Mouse (Mus musculus) forebrain, embryonic 11.5 days (tissue): ENCODE measurements at regions not wholly inside any gene's neighbourhood (a gene's known extent, or its start where the extent isn't known, plus 50 kb on each side); places are given as distances from the start of the nearest gene placed in this dataset.

Source experiments
- ATAC-seq: fragments of 200-750 bp; cut with Nextera tagmentation; replicated peaks from 2 replicates; pipeline ENCODE4 v1.8.0; 2017; ENCODE audit warnings: moderate TSS enrichment; ENCODE audit not compliant: low FRiP score
- DNase-seq: peaks from one replicate; pipeline ENCODE4 v3.0.0-alpha.2; 2017; ENCODE audit warnings: low spot score
- H3K27ac ChIP-seq: fragments of 300-500 bp; sonication (generic); 2 replicates; pipeline ENCODE4 v1.5.1; 2014; ENCODE audit warnings: low read depth, low read length
- H3K27me3 ChIP-seq: fragments of 300-500 bp; sonication (generic); 2 replicates; pipeline ENCODE4 v1.6.1; 2014; ENCODE audit warnings: mild to moderate bottlenecking, low read length, mixed read lengths; ENCODE audit not compliant: control insufficient read depth, insufficient read depth
- H3K36me3 ChIP-seq: fragments of 300-500 bp; sonication (generic); 2 replicates; pipeline ENCODE4 v1.6.1; 2014; ENCODE audit warnings: mild to moderate bottlenecking, low read length, moderate library complexity, mixed read lengths; ENCODE audit not compliant: control insufficient read depth, insufficient read depth
- H3K4me1 ChIP-seq: fragments of 300-500 bp; sonication (generic); replicated peaks from 2 replicates; pipeline ENCODE4 v1.6.1; 2014; ENCODE audit warnings: low read length, mixed read lengths; ENCODE audit not compliant: control insufficient read depth, insufficient read depth
- H3K4me2 ChIP-seq: fragments of 300-500 bp; sonication (generic); 2 replicates; pipeline ENCODE4 v1.6.1; 2014; ENCODE audit warnings: low read depth, mild to moderate bottlenecking, low read length, moderate library complexity, mixed read lengths; ENCODE audit not compliant: severe bottlenecking
- H3K4me3 ChIP-seq: fragments of 300-500 bp; sonication (generic); 2 replicates; pipeline ENCODE4 v1.5.1; 2014; ENCODE audit warnings: low read depth, low read length
- H3K9ac ChIP-seq: fragments of 300-500 bp; sonication (generic); 2 replicates; pipeline ENCODE4 v1.6.1; 2014; ENCODE audit warnings: low read length
- H3K9me3 ChIP-seq: fragments of 300-500 bp; sonication (generic); 2 replicates; pipeline ENCODE4 v1.6.1; 2016; ENCODE audit warnings: low read length, mixed read lengths; ENCODE audit not compliant: control insufficient read depth
- WGBS: fragments of 180-500 bp; shearing (Covaris S2); extraction: QIAGEN DNeasy Blood & Tissue Kit; methylation state at CpG from one replicate; pipeline ENCODE4 v1.1.7; 2014; 5-methylcytosine and 5-hydroxymethylcytosine counted together

DNA sequence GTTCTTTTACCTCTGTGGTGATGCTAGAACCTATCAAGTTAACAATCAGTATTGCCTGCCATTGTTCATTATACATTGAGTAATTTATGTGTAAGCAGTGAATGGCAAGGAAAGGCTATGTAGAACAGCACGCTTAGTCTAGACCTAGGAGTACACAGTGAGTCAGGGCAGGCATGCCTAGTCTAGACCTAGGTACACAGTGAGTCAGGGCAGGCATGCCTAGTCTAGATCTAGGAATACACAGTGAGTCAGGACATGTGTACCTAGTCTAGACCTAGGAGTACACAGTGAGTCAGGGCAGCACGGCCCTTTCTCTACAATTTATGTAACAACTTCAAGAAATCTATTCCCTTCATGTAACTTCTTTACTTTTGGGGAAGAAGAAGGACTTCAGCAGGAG, 347.2 kb downstream of the Tmem232 start:
- 85% methylated on average over 2 of the region's 2 CpGs for WGBS
- Histone ChIP-seq H3K9ac (no peak overlapping the region), H3K4me2 (no peak overlapping the region), H3K27ac (no peak overlapping the region), H3K9me3 (no peaks in the 10 kb centered on the region), H3K36me3 (no peaks in the 10 kb centered on the region), H3K4me3 (no peak overlapping the region), H3K27me3 (no peaks in the 10 kb centered on the region), H3K4me1 (no peaks in the 10 kb centered on the region)
- no peak for ATAC-seq
- no peak for DNase-seq

DNA sequence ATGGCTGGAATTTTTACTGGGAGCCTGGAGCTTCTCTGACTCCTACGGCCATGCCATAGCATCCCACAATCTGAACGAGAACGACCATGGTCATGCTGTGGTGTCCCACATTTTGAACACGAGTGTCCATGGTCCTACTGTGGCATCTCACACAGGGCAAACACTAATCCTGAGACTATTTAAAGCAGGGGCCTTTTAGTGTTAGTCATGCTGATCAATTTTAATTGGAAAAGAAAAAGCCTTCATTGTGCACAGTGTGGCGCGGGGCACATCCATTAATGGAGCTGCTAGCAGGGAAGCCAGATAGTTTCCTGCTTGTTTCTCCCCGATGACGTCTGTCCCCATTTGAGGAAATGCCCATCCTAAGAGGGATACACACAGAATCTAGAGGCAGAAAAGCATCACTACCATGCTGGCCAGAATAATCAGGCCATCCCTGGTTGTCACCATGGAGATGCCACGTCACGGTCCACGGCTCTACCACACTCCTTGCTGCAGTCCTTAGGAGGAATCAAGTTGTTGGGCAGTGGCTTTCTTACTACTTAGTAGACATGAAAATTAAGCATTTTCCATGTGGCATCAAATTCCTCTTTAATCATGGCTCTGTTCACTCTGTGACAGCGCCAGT, 348.0 kb downstream of the Tmem232 start:
- DNase-seq = no peak
- no peak for ATAC-seq
- Histone ChIP-seq H3K36me3 (no peaks in the 10 kb centered on the region), H3K4me2 (no peak overlapping the region), H3K9me3 (no peaks in the 10 kb centered on the region), H3K4me3 (no peak overlapping the region), H3K27me3 (no peaks in the 10 kb centered on the region), H3K4me1 (no peaks in the 10 kb centered on the region), H3K9ac (no peak overlapping the region), H3K27ac (no peak overlapping the region)
- whole genome bisulfite sequencing = 79% methylated on average over 12 of the region's 12 CpGs

DNA sequence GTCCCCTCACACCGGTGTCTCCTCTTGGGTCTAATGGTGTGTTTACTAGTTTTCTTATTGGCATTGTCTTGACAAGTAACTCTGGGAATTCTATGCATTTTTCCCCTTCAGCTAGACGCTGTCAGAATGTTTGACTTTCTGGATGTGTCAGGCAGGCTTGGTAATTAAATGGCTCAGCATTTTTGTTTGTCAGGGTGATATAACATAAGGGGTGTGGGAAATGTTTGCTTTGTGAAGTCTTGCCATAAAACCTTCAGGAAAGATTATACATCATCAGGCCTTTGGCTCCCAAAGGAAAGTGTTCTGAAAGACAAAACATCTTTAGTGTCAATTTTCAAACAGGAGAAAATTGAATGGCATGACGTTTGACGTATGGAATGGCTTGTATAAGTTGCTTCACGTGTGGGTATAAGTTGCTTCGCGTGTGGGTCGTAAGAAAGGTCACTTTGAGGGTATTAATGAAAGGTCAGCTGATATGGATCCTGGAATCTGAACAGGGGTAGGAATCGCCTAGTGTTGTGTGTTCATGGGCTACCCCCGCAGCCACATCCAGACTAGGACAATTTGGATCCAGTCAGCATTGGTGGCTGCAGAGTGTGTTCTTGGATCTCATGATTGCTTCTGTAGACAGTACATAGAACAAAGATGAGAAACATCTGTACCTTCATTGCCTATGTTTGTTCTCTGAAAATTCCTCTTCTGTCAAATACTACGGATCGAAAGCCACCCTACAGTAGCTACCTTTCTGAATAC, 349.6 kb downstream of the Tmem232 start:
- no peak overlapping the region for H3K4me3 ChIP-seq
- 84% methylated on average over 12 of the region's 12 CpGs for WGBS
- H3K4me2 ChIP-seq = no peak overlapping the region
- no peaks in the 10 kb centered on the region for H3K36me3 ChIP-seq
- ATAC-seq (no peak), DNase-seq (no peak)
- H3K27ac ChIP-seq = no peak overlapping the region
- H3K9me3 ChIP-seq = no peaks in the 10 kb centered on the region
- no peaks in the 10 kb centered on the region for H3K4me1 ChIP-seq
- H3K9ac ChIP-seq = no peak overlapping the region
- no peaks in the 10 kb centered on the region for H3K27me3 ChIP-seq

DNA sequence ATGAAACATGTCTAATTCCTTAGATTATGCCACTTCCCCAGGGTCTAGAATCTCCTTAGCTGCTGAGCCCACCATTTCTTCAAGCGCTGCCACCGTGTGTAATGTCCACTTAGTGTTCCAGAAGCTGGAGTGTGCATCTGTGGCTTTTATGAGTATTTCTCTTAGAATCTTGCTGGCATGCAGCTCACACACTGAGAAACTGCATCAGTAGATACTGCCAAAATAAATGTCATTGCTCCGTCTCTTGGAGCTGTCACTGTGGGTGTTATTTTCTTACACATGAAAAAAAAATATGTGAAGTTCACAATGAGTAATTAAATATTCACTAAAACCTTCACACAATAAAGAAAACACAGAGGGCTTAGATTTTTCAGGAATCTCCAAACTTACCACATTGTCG, 345.3 kb upstream of the 4930583I09Rik start:
- Histone ChIP-seq H3K36me3 (no peaks in the 10 kb centered on the region), H3K4me1 (no peaks in the 10 kb centered on the region), H3K9ac (no peak overlapping the region), H3K27ac (no peak overlapping the region), H3K9me3 (no peaks in the 10 kb centered on the region), H3K4me3 (no peak overlapping the region), H3K27me3 (no peaks in the 10 kb centered on the region), H3K4me2 (no peak overlapping the region)
- DNase-seq = no peak
- WGBS = 87% methylated on average over 4 of the region's 4 CpGs
- no peak for ATAC-seq

DNA sequence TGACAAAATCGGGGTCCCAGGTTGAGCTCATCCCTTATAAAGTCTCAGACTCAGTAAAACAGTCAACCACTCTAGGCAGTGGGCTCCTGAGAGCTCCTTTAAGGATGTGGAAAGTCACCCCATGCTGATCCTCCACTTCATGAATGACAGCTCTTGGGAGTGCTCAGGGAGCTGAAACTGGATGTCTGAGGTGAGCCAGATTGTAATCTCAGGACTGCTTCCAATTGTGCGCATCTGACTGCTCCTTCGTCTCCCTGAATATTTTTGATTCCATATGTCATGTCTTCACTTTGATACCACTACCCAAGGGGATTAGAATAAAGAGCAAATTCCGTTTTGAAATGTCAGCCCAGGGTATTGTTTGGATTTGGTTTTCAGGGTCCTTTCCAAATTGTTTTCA, 339.9 kb upstream of the 4930583I09Rik start:
- H3K4me1 ChIP-seq = no peaks in the 10 kb centered on the region
- H3K4me2 ChIP-seq = no peak overlapping the region
- ATAC-seq = no peak
- H3K27ac ChIP-seq = no peak overlapping the region
- H3K27me3 ChIP-seq = no peaks in the 10 kb centered on the region
- no peaks in the 10 kb centered on the region for H3K36me3 ChIP-seq
- DNase-seq = no peak
- no peak overlapping the region for H3K4me3 ChIP-seq
- 86% methylated on average over 4 of the region's 4 CpGs for WGBS
- H3K9ac ChIP-seq = no peak overlapping the region
- no peaks in the 10 kb centered on the region for H3K9me3 ChIP-seq

DNA sequence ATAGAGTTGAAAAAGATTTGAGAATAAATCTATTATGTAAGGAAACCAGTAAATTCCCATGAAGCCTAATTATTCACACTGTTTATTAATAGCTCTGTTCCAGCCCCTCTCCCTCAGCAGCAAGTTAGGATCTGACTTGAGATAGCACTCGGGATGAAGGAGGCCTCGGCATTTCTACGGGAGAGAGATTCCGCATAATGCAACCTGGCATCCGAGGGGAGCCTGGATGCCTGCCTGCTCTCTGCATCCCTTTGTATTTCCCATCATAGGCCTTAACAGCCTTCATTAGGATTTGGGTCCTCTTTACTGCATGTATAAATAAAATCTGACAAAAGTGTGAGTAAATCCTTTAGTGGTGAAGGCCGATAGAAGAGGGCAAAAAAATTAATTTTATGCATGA, 338.2 kb upstream of the 4930583I09Rik start:
- Histone ChIP-seq H3K4me2 (no peak overlapping the region), H3K9ac (no peak overlapping the region), H3K36me3 (no peaks in the 10 kb centered on the region), H3K4me3 (no peak overlapping the region), H3K4me1 (no peaks in the 10 kb centered on the region), H3K27ac (no peak overlapping the region), H3K27me3 (no peaks in the 10 kb centered on the region), H3K9me3 (no peaks in the 10 kb centered on the region)
- ATAC-seq (no peak), DNase-seq (no peak)
- WGBS = 80% methylated on average over 6 of the region's 6 CpGs

DNA sequence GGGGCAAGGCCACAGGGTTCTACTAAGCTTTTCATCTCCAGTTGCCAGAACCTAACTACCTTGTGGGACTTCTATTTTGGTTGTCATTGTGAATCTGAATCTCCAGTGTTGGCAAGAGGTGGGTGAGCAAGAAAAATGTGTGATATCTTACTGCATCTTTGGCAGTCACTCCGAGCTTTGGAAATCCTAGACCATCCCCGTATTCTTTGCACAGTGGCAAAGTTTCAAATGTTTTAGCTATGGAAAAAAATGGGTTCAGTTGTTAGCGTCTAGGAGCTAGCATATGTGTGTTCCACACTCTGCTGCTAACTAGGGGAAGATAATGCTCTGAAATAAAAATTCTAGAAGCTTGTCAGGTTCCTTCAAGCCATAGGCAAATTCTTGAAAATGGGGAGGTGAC, 337.4 kb upstream of the 4930583I09Rik start:
- ATAC-seq (no peak), DNase-seq (no peak)
- Histone ChIP-seq H3K4me3 (no peak overlapping the region), H3K27me3 (no peaks in the 10 kb centered on the region), H3K4me2 (no peak overlapping the region), H3K36me3 (no peaks in the 10 kb centered on the region), H3K9ac (no peak overlapping the region), H3K27ac (no peak overlapping the region), H3K9me3 (no peaks in the 10 kb centered on the region), H3K4me1 (no peaks in the 10 kb centered on the region)
- 94% methylated on average over 3 of the region's 3 CpGs for WGBS

DNA sequence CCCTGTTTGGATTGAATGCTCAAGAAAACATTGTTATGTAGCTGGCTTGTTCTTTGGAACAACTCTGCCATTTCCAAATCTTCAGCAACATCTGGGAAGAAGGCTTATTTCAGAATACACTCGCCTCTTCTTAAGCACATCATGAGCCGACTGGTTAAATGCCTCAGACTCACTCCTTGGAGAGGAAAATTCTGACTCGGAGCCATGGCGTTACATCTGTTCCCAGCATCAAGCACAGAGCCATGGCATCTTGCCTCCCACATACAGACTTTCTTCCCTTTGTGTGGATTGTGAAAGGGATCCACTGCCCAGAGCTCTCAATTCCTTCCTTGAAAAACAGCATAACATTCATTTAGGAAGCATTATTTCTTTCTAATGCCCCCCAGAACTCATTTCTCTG, 334.8 kb upstream of the 4930583I09Rik start:
- Histone ChIP-seq H3K4me2 (no peak overlapping the region), H3K9me3 (no peaks in the 10 kb centered on the region), H3K9ac (no peak overlapping the region), H3K4me3 (no peak overlapping the region), H3K27me3 (no peaks in the 10 kb centered on the region), H3K36me3 (no peaks in the 10 kb centered on the region), H3K4me1 (no peaks in the 10 kb centered on the region), H3K27ac (no peak overlapping the region)
- WGBS = 80% methylated on average over 4 of the region's 4 CpGs
- DNase-seq (no peak), ATAC-seq (no peak)
